Mouse (Mus musculus): ENCODE measurements around the gene Gm49322. TPM values are rescaled to one million over a fixed set of nuclear protein-coding genes. Genes with fewer than 3 reads are reported as not detected.

The Gm49322 gene
- polyA plus RNA-seq, 1 experiment from 2014 or later: 1.4 TPM

GRCm38 (mm10) chr10:80614351-80614750, 8.5 kb downstream of the Gm49322 start:
- no peak for ATAC-seq (replicated peaks; ENCODE audit: low FRiP score, low read depth)
- no peaks in the 10 kb centered on the region for H3K4me1 ChIP-seq (replicated peaks; ENCODE audit: insufficient read depth, low read length)

GRCm38 (mm10) chr10:80618181-80618580, 12.4 kb downstream of the Gm49322 start:
- H3K4me2 ChIP-seq (ENCODE audit: low read length): no peak overlapping the region
- peaks cover 2% of the 10 kb centered on the region; the same call in 1 of the 2 replicates for H3K4me1 ChIP-seq (replicated peaks; ENCODE audit: insufficient read depth, low read length)
- no peak overlapping the region for H3K4me3 ChIP-seq (replicated peaks; ENCODE audit: low read depth, low read length)
- 53% methylated on average over 9 of the region's 9 CpGs for WGBS
- 0 out of 2 replicates have a peak overlapping the region, but pooled peaks have one; percentile 11 for H3K27ac ChIP-seq
- ATAC-seq (replicated peaks; ENCODE audit: low FRiP score, low read depth): no peak
- no peaks in the 10 kb centered on the region for H3K27me3 ChIP-seq (ENCODE audit: insufficient read depth, low read length)
- peaks cover 20% of the 10 kb centered on the region; the same call in 1 of the 2 replicates for H3K36me3 ChIP-seq (ENCODE audit: insufficient read depth, low read length)
- no peaks in the 10 kb centered on the region for H3K9me3 ChIP-seq (replicated peaks; ENCODE audit: low read length)
- no peak for TF ChIP-seq CTCF (IDR thresholded peaks at IDR 0.05; ENCODE audit: low read depth)
- no peak overlapping the region for H3K9ac ChIP-seq (ENCODE audit: low read depth, low read length)
- peak; percentile 53 for DNase-seq (ENCODE audit: low spot score)

More at GRCm38 (mm10) chr10:80614351-80614750, 8.5 kb downstream of the Gm49322 start:
- H3K9me3 ChIP-seq (replicated peaks; ENCODE audit: low read length): no peaks in the 10 kb centered on the region
- no peak for TF ChIP-seq CTCF (IDR thresholded peaks at IDR 0.05; ENCODE audit: low read depth)
- WGBS: 88% methylated on average over 6 of the region's 6 CpGs
- no peak overlapping the region for H3K4me3 ChIP-seq (replicated peaks; ENCODE audit: low read depth, low read length)
- H3K27ac ChIP-seq: no peak overlapping the region
- no peak overlapping the region for H3K9ac ChIP-seq (ENCODE audit: low read depth, low read length)
- DNase-seq (ENCODE audit: low spot score): no peak
- H3K4me2 ChIP-seq (ENCODE audit: low read length): no peak overlapping the region
- peaks cover 32% of the 10 kb centered on the region; the same call in 1 of the 2 replicates for H3K36me3 ChIP-seq (ENCODE audit: insufficient read depth, low read length)
- no peaks in the 10 kb centered on the region for H3K27me3 ChIP-seq (ENCODE audit: insufficient read depth, low read length)

GRCm38 (mm10) chr10:80619465-80620244, 13.8 kb downstream of the Gm49322 start:
- Histone ChIP-seq H3K4me3 (replicated peaks; ENCODE audit: low read depth, low read length) (no peak overlapping the region), H3K4me1 (replicated peaks; ENCODE audit: insufficient read depth, low read length) (peaks cover 9% of the 10 kb centered on the region), H3K27me3 (ENCODE audit: insufficient read depth, low read length) (no peaks in the 10 kb centered on the region), H3K27ac (no peak overlapping the region), H3K9me3 (replicated peaks; ENCODE audit: low read length) (no peaks in the 10 kb centered on the region), H3K4me2 (ENCODE audit: low read length) (no peak overlapping the region), H3K9ac (ENCODE audit: low read depth, low read length) (no peak overlapping the region), H3K36me3 (ENCODE audit: insufficient read depth, low read length) (peaks cover 9% of the 10 kb centered on the region; the same call in 1 of the 2 replicates)
- TF ChIP-seq CTCF (IDR thresholded peaks at IDR 0.05; ENCODE audit: low read depth): no peak
- DNase-seq (ENCODE audit: low spot score): no peak
- WGBS: 45% methylated on average over 8 of the region's 8 CpGs
- ATAC-seq (replicated peaks; ENCODE audit: low FRiP score, low read depth): no peak

GRCm38 (mm10) chr10:80620365-80620764, 14.5 kb downstream of the Gm49322 start:
- no peaks in the 10 kb centered on the region for H3K9me3 ChIP-seq (replicated peaks; ENCODE audit: low read length)
- 90% methylated on average over 9 of the region's 9 CpGs for WGBS
- DNase-seq (ENCODE audit: low spot score): no peak
- H3K27me3 ChIP-seq (ENCODE audit: insufficient read depth, low read length): no peaks in the 10 kb centered on the region
- H3K27ac ChIP-seq: no peak overlapping the region
- H3K4me1 ChIP-seq (replicated peaks; ENCODE audit: insufficient read depth, low read length): peaks cover 12% of the 10 kb centered on the region
- no peak overlapping the region for H3K9ac ChIP-seq (ENCODE audit: low read depth, low read length)
- ATAC-seq (replicated peaks; ENCODE audit: low FRiP score, low read depth): no peak
- no peak overlapping the region for H3K4me3 ChIP-seq (replicated peaks; ENCODE audit: low read depth, low read length)
- TF ChIP-seq CTCF (IDR thresholded peaks at IDR 0.05; ENCODE audit: low read depth): no peak
- H3K36me3 ChIP-seq (ENCODE audit: insufficient read depth, low read length): peaks cover 8% of the 10 kb centered on the region; the same call in 1 of the 2 replicates
- no peak overlapping the region for H3K4me2 ChIP-seq (ENCODE audit: low read length)

GRCm38 (mm10) chr10:80620796-80621689, 15.2 kb downstream of the Gm49322 start:
- H3K4me2 ChIP-seq (ENCODE audit: low read length): peak overlapping the region; percentile 67
- TF ChIP-seq CTCF (IDR thresholded peaks at IDR 0.05; ENCODE audit: low read depth): no peak
- peak overlapping the region; percentile 92; the same call in 1 of the 2 replicates for H3K27ac ChIP-seq
- no peaks in the 10 kb centered on the region for H3K9me3 ChIP-seq (replicated peaks; ENCODE audit: low read length)
- peak overlapping the region; percentile 38; the same call in 1 of the 2 replicates for H3K9ac ChIP-seq (ENCODE audit: low read depth, low read length)
- ATAC-seq (replicated peaks; ENCODE audit: low FRiP score, low read depth) (no peak), DNase-seq (ENCODE audit: low spot score) (no peak)
- H3K4me1 ChIP-seq (replicated peaks; ENCODE audit: insufficient read depth, low read length): peaks cover 17% of the 10 kb centered on the region
- H3K4me3 ChIP-seq (replicated peaks; ENCODE audit: low read depth, low read length): peak overlapping the region; percentile 46
- H3K36me3 ChIP-seq (ENCODE audit: insufficient read depth, low read length): peaks cover 4% of the 10 kb centered on the region; the same call in 1 of the 2 replicates
- H3K27me3 ChIP-seq (ENCODE audit: insufficient read depth, low read length): no peaks in the 10 kb centered on the region
- WGBS: 34% methylated on average over 16 of the region's 16 CpGs

GRCm38 (mm10) chr10:80621690-80621939, 15.8 kb downstream of the Gm49322 start:
- no peak for DNase-seq (ENCODE audit: low spot score)
- Histone ChIP-seq H3K9me3 (replicated peaks; ENCODE audit: low read length) (no peaks in the 10 kb centered on the region), H3K4me3 (replicated peaks; ENCODE audit: low read depth, low read length) (peak overlapping the region; percentile 46), H3K9ac (ENCODE audit: low read depth, low read length) (peak overlapping the region; percentile 38; the same call in 1 of the 2 replicates), H3K36me3 (ENCODE audit: insufficient read depth, low read length) (peaks cover 3% of the 10 kb centered on the region; the same call in 1 of the 2 replicates), H3K4me2 (ENCODE audit: low read length) (peak overlapping the region; percentile 67), H3K4me1 (replicated peaks; ENCODE audit: insufficient read depth, low read length) (peaks cover 22% of the 10 kb centered on the region), H3K27ac (peak overlapping the region; percentile 92), H3K27me3 (ENCODE audit: insufficient read depth, low read length) (no peaks in the 10 kb centered on the region)
- under 1% methylated on average over 9 of the region's 9 CpGs for WGBS
- TF ChIP-seq CTCF (IDR thresholded peaks at IDR 0.05; ENCODE audit: low read depth): no peak
- no peak for ATAC-seq (replicated peaks; ENCODE audit: low FRiP score, low read depth)

Measured in kidney, postnatal 0 days (tissue).